Mouse (Mus musculus): Measurements from ENCODE around the gene Amer3. TPM values are rescaled to one million over a fixed set of nuclear protein-coding genes. Genes with fewer than 3 reads are reported as not detected.

Gene Amer3
- polyA plus RNA-seq, 1 experiment: not detected

DNA sequence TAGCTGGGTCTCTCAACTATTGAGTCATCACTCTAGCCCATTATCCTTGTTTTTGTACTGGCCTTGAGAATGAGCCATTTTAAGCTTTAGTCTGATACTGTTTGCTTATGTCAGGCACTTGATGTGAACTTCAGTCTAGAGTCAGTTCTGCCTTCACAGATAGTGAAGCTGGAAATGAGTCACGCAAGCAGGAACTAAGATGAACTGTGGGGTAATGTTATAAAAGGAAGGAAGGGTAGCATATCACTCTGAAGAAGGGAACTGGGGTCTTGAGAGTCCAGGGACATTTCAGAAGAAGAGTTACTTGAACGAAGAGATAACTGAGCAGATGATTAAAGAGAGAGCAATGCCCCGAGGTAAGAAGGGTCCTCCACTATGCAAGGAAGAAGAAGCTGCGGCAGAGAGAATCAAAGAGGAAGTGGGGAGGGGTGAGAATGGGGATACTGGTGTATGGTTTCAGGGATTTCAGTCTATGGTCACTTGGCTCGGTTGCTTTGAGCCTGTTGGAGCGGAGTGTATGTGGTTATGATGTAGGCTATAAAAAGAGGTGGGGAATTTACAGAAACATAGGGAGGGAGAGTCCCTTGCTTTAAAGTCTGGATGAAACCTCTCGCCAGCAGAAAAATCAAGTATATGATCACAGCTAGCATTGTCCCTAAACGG is 14.9 kb upstream of the Amer3 start:
- Histone ChIP-seq H3K36me3 (replicated peaks; ENCODE audit: low read length) (no peaks in the 10 kb centered on the region), H3K27me3 (replicated peaks) (peaks cover 2% of the 10 kb centered on the region), H3K4me1 (no peaks in the 10 kb centered on the region), H3K4me3 (replicated peaks) (no peak overlapping the region), H3K9me3 (no peaks in the 10 kb centered on the region)
- TF ChIP-seq FLI1 (IDR thresholded peaks at IDR 0.05; ENCODE audit: low read length) (no peak), GATA1 (IDR thresholded peaks at IDR 0.05; ENCODE audit: borderline replicate concordance, low read length) (no peak)

DNA sequence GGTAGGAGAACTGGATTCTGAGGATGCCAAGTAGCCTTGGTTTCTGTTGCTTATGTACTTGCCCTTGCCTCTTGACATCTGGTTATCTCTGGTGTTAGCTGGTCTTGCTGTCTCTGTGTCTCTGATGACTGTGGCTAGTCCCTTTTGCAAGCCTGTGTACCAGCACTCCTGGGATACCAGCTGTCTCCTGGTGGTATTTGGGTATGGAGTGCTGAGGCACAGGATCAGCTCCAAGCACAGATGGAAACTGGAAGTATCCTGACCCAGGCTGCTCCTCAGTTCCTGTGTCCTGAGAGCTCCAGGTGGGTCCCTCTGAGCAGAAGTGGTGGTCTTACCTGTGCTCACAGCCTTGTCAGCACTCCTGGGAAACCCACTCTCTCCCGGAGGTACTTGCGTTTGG is 11.3 kb upstream of the Amer3 start:
- TF ChIP-seq GATA1 (IDR thresholded peaks at IDR 0.05; ENCODE audit: borderline replicate concordance, low read length) (no peak), FLI1 (IDR thresholded peaks at IDR 0.05; ENCODE audit: low read length) (no peak)
- no peak overlapping the region for H3K4me3 ChIP-seq (replicated peaks)
- H3K27me3 ChIP-seq (replicated peaks): no peaks in the 10 kb centered on the region
- no peaks in the 10 kb centered on the region for H3K9me3 ChIP-seq
- H3K36me3 ChIP-seq (replicated peaks; ENCODE audit: low read length): no peaks in the 10 kb centered on the region
- no peaks in the 10 kb centered on the region for H3K4me1 ChIP-seq

DNA sequence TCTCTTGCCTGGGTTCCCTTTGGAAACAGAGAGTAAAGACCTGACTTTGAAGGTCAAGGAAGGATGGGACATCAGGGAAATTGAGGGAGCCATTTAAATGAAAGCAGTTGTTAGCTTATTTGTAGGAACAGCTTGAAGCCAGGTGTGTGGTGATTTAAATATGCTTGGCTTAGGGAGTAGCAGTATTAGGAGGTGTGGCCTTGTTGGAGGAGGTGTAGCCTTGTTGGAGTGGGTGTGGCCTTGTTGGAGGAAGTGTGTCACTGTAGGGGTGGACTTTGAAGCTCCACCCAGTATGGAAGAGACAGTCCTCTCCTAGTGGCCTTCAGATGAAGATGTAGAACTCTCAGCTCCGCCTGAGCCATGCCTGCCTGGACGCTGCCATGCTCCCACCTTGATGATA is 9.6 kb upstream of the Amer3 start:
- no peaks in the 10 kb centered on the region for H3K27me3 ChIP-seq (replicated peaks)
- no peaks in the 10 kb centered on the region for H3K9me3 ChIP-seq
- no peaks in the 10 kb centered on the region for H3K36me3 ChIP-seq (replicated peaks; ENCODE audit: low read length)
- TF ChIP-seq FLI1 (IDR thresholded peaks at IDR 0.05; ENCODE audit: low read length): no peak
- no peak for TF ChIP-seq GATA1 (IDR thresholded peaks at IDR 0.05; ENCODE audit: borderline replicate concordance, low read length)
- H3K4me3 ChIP-seq (replicated peaks): no peak overlapping the region
- no peaks in the 10 kb centered on the region for H3K4me1 ChIP-seq

DNA sequence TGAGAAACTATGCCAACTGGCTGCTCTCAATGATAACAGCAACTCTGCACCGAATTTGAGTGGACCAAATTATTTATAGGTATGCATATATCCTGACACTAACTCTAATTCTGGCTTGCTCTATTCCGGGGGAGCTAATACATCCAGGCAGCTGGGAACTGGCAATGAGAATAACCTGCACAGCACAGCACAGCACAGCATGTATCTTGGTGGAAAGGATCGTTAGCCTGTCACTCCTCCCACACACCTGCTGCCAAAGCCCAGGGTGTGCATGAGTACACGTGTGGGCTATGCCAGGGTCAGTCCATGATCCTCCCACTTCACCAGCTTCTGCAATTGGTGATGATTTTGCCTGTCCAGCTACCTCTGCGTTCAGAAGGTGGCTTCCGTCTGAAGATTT is 8.0 kb upstream of the Amer3 start:
- H3K9me3 ChIP-seq: no peaks in the 10 kb centered on the region
- no peaks in the 10 kb centered on the region for H3K27me3 ChIP-seq (replicated peaks)
- TF ChIP-seq GATA1 (IDR thresholded peaks at IDR 0.05; ENCODE audit: borderline replicate concordance, low read length) (no peak), FLI1 (IDR thresholded peaks at IDR 0.05; ENCODE audit: low read length) (no peak)
- no peaks in the 10 kb centered on the region for H3K4me1 ChIP-seq
- H3K36me3 ChIP-seq (replicated peaks; ENCODE audit: low read length): no peaks in the 10 kb centered on the region
- H3K4me3 ChIP-seq (replicated peaks): no peak overlapping the region

DNA sequence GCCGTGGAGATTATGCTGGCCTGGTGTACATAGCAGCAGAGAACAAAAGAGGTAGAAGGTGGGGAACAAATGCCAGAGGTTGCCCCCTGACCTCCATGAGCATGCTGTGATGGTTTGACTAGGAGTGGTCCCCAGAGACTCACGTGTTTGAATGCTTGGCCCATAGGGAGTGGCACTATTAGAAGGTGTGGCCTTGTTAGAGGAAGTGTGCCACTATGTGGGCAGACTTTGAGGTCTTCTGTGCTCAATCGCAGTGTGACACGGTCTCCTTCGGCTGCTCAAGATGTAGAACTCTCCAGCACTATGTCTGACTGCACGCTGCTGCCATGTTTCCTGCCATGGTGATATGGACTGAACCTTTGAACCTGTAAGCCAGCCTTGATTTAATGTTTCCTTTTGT is 6.2 kb upstream of the Amer3 start:
- TF ChIP-seq FLI1 (IDR thresholded peaks at IDR 0.05; ENCODE audit: low read length): no peak
- TF ChIP-seq GATA1 (IDR thresholded peaks at IDR 0.05; ENCODE audit: borderline replicate concordance, low read length): no peak
- no peaks in the 10 kb centered on the region for H3K4me1 ChIP-seq
- no peaks in the 10 kb centered on the region for H3K9me3 ChIP-seq
- H3K27me3 ChIP-seq (replicated peaks): peaks cover 3% of the 10 kb centered on the region
- no peaks in the 10 kb centered on the region for H3K36me3 ChIP-seq (replicated peaks; ENCODE audit: low read length)
- H3K4me3 ChIP-seq (replicated peaks): no peak overlapping the region

DNA sequence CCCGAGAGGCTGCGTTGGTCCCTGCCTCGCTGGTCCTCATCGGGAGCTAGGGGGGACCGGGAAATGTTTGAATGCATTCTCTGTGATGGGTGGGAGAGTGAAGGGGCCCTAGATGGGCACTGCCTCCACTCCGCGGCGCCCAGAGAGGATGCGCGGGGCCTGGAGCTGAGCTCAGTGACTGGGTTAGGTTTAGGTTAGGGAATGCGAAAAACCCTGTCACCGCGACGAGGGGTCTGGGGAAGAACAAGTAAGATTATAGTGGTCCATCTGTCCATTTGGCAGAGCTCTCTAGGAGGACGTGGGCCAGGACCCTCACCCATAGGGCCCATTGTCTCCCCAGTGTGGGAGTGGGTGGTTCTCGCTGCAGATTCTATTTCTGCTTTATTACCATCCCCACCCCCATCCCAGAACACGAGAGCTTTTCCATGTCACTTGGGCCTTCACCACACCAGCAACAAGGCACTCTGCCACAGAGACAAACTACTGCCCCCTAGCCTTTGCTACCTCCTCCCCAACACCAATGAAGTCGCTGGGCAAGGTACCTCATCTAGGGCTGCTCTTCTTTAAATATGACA is 412 bp downstream of the Amer3 start:
- Histone ChIP-seq H3K36me3 (replicated peaks; ENCODE audit: low read length) (no peaks in the 10 kb centered on the region), H3K4me1 (peaks cover 10% of the 10 kb centered on the region), H3K9me3 (no peaks in the 10 kb centered on the region), H3K4me3 (replicated peaks) (peak overlapping the region; percentile 87), H3K27me3 (replicated peaks) (peaks cover 30% of the 10 kb centered on the region)
- TF ChIP-seq FLI1 (IDR thresholded peaks at IDR 0.05; ENCODE audit: low read length) (no peak), GATA1 (IDR thresholded peaks at IDR 0.05; ENCODE audit: borderline replicate concordance, low read length) (no peak)

DNA sequence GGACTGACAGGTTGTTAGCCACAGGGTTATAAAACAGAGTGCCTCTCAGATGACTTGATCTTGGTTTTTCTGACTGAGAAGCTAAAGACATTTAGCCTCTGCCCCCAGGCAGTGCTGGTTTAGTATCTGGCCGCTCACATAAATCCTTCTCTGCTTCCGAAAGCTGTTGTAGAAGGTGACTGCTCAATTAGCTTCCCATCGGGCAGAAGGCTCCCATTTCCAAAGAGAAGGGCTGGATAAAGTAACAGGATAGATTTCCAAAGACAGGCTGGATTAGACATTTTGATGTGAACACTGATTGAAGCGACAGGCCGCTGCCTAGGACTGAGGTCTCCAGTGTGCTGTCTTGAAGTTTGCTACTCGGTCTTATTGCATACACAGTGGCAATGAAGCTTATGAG is 2.8 kb downstream of the Amer3 start:
- Histone ChIP-seq H3K4me1 (peaks cover 10% of the 10 kb centered on the region), H3K27me3 (replicated peaks) (peaks cover 29% of the 10 kb centered on the region), H3K9me3 (no peaks in the 10 kb centered on the region), H3K4me3 (replicated peaks) (no peak overlapping the region), H3K36me3 (replicated peaks; ENCODE audit: low read length) (no peaks in the 10 kb centered on the region)
- no peak for TF ChIP-seq FLI1 (IDR thresholded peaks at IDR 0.05; ENCODE audit: low read length)
- no peak for TF ChIP-seq GATA1 (IDR thresholded peaks at IDR 0.05; ENCODE audit: borderline replicate concordance, low read length)

DNA sequence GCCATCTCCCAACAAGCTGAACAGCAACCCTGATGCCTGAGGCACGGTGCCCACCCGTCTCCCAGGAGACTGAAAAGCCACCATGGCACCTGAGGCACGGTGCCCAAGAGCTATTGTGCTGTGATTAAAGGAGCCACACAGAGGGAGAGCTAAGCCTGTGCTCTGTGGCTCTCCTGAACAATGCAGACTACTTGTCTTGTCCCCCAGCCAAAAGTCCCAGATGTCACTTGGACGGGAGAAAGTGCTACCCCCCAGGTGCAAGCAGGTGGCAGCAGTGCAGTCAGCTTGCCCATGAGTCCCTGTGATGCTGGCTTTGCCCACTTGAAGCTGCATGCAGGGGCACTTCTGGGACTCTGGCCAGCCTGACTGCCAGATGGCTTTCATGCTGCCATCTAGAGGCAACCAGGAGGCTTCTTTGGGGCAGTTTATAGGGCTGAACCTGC is 4.4 kb downstream of the Amer3 start:
- no peaks in the 10 kb centered on the region for H3K9me3 ChIP-seq
- peaks cover 21% of the 10 kb centered on the region for H3K27me3 ChIP-seq (replicated peaks)
- H3K36me3 ChIP-seq (replicated peaks; ENCODE audit: low read length): no peaks in the 10 kb centered on the region
- peaks cover 10% of the 10 kb centered on the region for H3K4me1 ChIP-seq
- no peak overlapping the region for H3K4me3 ChIP-seq (replicated peaks)
- no peak for TF ChIP-seq FLI1 (IDR thresholded peaks at IDR 0.05; ENCODE audit: low read length)
- TF ChIP-seq GATA1 (IDR thresholded peaks at IDR 0.05; ENCODE audit: borderline replicate concordance, low read length): no peak

DNA sequence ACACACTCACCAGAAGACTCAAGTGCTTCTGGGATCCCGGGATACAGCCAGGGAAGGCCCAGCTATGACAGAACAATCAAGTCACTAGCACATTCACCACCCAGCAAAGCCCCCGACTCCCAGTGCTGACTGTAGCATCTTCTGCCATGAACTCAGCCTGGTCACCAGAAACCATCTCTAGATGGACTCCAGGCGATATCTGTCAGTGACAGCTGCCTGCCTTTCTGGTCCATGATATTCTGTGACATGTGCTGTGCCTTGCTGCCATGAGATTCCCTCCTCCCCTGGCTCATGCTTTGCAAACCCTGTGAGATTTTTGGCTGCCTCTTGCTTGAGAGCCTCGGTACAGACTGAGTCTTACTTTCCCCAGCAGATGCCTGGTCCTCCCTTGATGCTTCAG is 5.3 kb downstream of the Amer3 start:
- no peak for TF ChIP-seq GATA1 (IDR thresholded peaks at IDR 0.05; ENCODE audit: borderline replicate concordance, low read length)
- no peak for TF ChIP-seq FLI1 (IDR thresholded peaks at IDR 0.05; ENCODE audit: low read length)
- Histone ChIP-seq H3K4me1 (peaks cover 2% of the 10 kb centered on the region; the same call in 1 of the 2 replicates), H3K4me3 (replicated peaks) (no peak overlapping the region), H3K9me3 (no peaks in the 10 kb centered on the region), H3K36me3 (replicated peaks; ENCODE audit: low read length) (no peaks in the 10 kb centered on the region), H3K27me3 (replicated peaks) (peaks cover 12% of the 10 kb centered on the region)

DNA sequence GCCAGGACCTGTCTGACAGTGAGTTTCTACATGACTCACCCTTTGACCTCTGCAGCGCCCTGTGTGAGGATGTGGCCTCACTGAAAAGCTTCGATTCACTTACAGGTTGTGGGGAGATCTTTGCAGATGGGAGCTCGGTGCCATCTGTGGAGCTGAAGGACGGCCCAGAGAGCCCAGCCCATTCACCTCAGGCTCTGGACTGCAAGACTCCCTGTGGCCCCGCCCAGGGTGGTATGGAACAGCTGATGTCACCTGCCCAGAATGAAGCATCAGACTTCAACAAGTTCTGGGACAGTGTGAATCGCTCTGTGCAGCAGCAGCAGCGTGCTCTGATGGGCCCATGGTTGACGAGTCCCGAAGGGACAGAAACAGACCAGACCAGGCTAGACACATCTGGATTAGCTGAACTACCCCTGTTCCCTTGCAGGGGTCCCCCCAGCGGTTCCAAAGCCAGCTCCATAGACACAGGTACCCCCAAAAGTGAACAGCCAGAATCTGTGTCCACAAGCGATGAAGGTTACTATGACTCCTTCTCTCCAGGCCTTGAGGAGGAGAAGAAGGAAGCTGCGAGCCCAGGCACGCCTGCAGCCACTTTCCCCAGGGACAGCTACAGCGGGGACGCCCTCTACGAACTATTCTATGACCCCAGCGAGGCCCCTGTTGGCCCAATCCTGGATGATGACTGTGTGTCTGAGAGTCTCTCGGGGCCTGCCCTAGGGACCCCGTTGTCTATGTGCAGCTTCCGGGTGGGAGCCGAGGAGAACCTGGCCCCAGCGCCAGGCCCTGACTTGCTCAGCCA is 8.0 kb downstream of the Amer3 start:
- Histone ChIP-seq H3K36me3 (replicated peaks; ENCODE audit: low read length) (no peaks in the 10 kb centered on the region), H3K9me3 (no peaks in the 10 kb centered on the region), H3K4me3 (replicated peaks) (no peak overlapping the region), H3K27me3 (replicated peaks) (peaks cover 2% of the 10 kb centered on the region), H3K4me1 (no peaks in the 10 kb centered on the region)
- TF ChIP-seq FLI1 (IDR thresholded peaks at IDR 0.05; ENCODE audit: low read length) (no peak), GATA1 (IDR thresholded peaks at IDR 0.05; ENCODE audit: borderline replicate concordance, low read length) (no peak)

Data from megakaryocyte, embryonic 14.5 days (primary cell).